Mouse (Mus musculus) kidney, adult 9 months (tissue): ENCODE measurements at regions not wholly inside any gene's neighbourhood (a gene's known extent, or its start where the extent isn't known, plus 50 kb on each side); places are given as distances from the start of the nearest gene placed in this dataset.

Source experiments
- DNase-seq: peaks from one replicate; pipeline ENCODE4 v3.0.0; 2022

GRCm38 (mm10) chr2:162720016-162720415 lies 59.1 kb upstream of the Ptprt start:
- no peak for DNase-seq

- DNase-seq = no peak
Observed at GRCm38 (mm10) chr2:162718466-162718865, 57.5 kb upstream of the Ptprt start.

GRCm38 (mm10) chr2:162714976-162715375 lies 54.0 kb upstream of the Ptprt start:
- no peak for DNase-seq

DNA sequence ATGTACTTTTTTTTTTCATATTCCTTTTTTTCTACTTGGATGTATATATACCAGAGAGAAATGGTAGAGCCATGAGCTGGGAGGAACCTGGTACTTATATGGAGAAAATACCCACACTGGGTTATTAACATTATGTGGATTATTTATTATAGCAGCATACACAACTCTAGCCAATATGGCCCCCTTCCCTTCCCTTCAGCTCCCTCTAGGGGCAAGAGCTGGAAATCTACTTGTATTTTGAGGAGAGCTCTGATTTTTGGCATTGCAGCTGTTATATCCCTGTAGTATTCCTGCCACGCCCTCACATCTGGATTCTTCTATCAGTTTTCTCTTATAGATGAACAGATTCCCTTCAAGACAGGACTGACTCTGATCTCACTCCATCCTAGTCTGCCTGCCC lies 52.0 kb upstream of the Ptprt start:
- peak; percentile 19 for DNase-seq

DNA sequence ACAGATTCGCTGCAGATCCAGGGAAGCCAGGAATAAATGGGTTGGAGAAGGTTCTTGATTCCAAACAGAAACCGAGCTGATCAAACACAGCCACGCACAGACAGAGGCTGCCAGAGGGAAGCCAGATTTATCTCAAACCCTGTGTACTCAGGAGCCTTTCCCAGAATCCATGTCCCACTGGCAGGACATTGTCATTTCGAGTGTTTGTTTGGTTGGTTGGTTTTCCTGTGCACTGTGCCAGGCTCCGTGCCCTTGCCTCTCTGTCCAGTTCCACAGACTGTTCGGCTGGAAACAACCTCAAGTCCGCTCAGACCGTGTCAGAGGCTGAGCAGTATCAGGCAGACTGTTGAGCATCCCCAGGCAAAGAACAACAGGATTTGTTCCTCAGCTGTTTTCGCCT lies 51.4 kb upstream of the Ptprt start:
- no peak for DNase-seq
